In genomic region chr10:78342091-78342490, GRCm38 (mm10) we compare ENCODE assay signal across 19 mouse cellular contexts. TPM values are rescaled to one million over a fixed set of nuclear protein-coding genes. Genes with fewer than 3 reads are reported as not detected.
A peak's percentile ranks its signal among the peaks of the same experiment; 100 is the strongest.
DNase-seq lines count a peak whose midpoint lies in the region; ATAC-seq and TF ChIP-seq lines count a peak whose summit lies in the region.
"Had no signal": no experiment of that assay in that cellular context is flagged by ENCODE, and none has a peak within 500 bp of the region (broad histone marks: within the 10 kb centered on the region; RNA-seq: fewer than 3 reads in every experiment).

No protein-coding gene starts in this region.

- DNase-seq in liver, postnatal 0 days: no peak
- no peak for DNase-seq in liver, embryonic 11.5 days (ENCODE audit: low spot score)
- peak; percentile 47 for DNase-seq in NIH3T3 (ENCODE audit: low read depth)
- no peak for DNase-seq in T-cell, adult 2 months (ENCODE audit: low spot score)
- no peak for DNase-seq in testis, postnatal 14 days (ENCODE audit: low spot score)
- DNase-seq: adrenal gland, adult 8-10 months; adrenal gland, postnatal 14 days; adrenal gland, postnatal 36 days; B cell, adult 2 months; cerebellum, adult 11-12 months; cerebellum, adult 2 months; cerebellum, adult 9-10 months; cerebellum, postnatal 10 days; cerebellum, postnatal 25 days; forebrain, postnatal 0 days had no signal

- H3K36me3 ChIP-seq in liver, postnatal 0 days (replicated peaks; ENCODE audit: insufficient read depth, low read length): 0 out of 2 replicates have a peak, but pooled peaks cover 2% of the 10 kb centered on the region
- no peaks in the 10 kb centered on the region for H3K36me3 ChIP-seq in liver, embryonic 11.5 days (ENCODE audit: control insufficient read depth, insufficient read depth, low read length)
- H3K36me3 ChIP-seq: forebrain, embryonic 15.5 days had no signal

- no peak overlapping the region for H3K4me2 ChIP-seq in liver, postnatal 0 days (ENCODE audit: low read depth, low read length)
- H3K4me2 ChIP-seq in liver, embryonic 11.5 days: no peak overlapping the region
- H3K4me2 ChIP-seq: embryonic facial prominence, embryonic 13.5 days; forebrain, embryonic 13.5 days; forebrain, embryonic 15.5 days had no signal

- no peaks in the 10 kb centered on the region for H3K27me3 ChIP-seq in liver, postnatal 0 days (ENCODE audit: insufficient read depth, low read length)
- H3K27me3 ChIP-seq in liver, embryonic 11.5 days (replicated peaks; ENCODE audit: control insufficient read depth, insufficient read depth, low read length): no peaks in the 10 kb centered on the region
- H3K27me3 ChIP-seq: embryonic facial prominence, embryonic 13.5 days; forebrain, embryonic 13.5 days; forebrain, embryonic 15.5 days; Patski had no signal

- WGBS in liver, postnatal 0 days (ENCODE audit: insufficient replicate concordance): 90% methylated on average over 1 of the region's 1 CpGs
- 88% methylated on average over 1 of the region's 1 CpGs for WGBS in liver, embryonic 11.5 days

- no peaks in the 10 kb centered on the region for H3K9me3 ChIP-seq in liver, postnatal 0 days (ENCODE audit: low read length)
- no peaks in the 10 kb centered on the region for H3K9me3 ChIP-seq in liver, embryonic 11.5 days (ENCODE audit: control insufficient read depth, low read length)
- H3K9me3 ChIP-seq: embryonic facial prominence, embryonic 13.5 days; forebrain, embryonic 13.5 days; forebrain, embryonic 15.5 days had no signal

- no peak overlapping the region for H3K27ac ChIP-seq in liver, postnatal 0 days (ENCODE audit: low read depth)
- H3K27ac ChIP-seq in liver, embryonic 11.5 days (ENCODE audit: low read depth, low read length): no peak overlapping the region
- H3K27ac ChIP-seq: embryonic facial prominence, embryonic 13.5 days; forebrain, embryonic 13.5 days; forebrain, embryonic 15.5 days had no signal

- no peak for TF ChIP-seq CTCF in liver, postnatal 0 days (IDR thresholded peaks at IDR 0.05; ENCODE audit: low read depth)

- no peak for TF ChIP-seq EP300 in liver, postnatal 0 days (IDR thresholded peaks at IDR 0.05; ENCODE audit: low read depth)

- peaks cover 9% of the 10 kb centered on the region for H3K4me1 ChIP-seq in liver, postnatal 0 days (ENCODE audit: insufficient read depth)
- no peaks in the 10 kb centered on the region for H3K4me1 ChIP-seq in liver, embryonic 11.5 days (replicated peaks; ENCODE audit: control insufficient read depth, insufficient read depth, low read length)
- H3K4me1 ChIP-seq: forebrain, embryonic 13.5 days; forebrain, embryonic 15.5 days had no signal

- no peak overlapping the region for H3K4me3 ChIP-seq in liver, postnatal 0 days (ENCODE audit: low read depth, low read length)
- no peak overlapping the region for H3K4me3 ChIP-seq in liver, embryonic 11.5 days (ENCODE audit: low read depth, low read length)
- H3K4me3 ChIP-seq: embryonic facial prominence, embryonic 13.5 days; forebrain, embryonic 13.5 days; forebrain, embryonic 15.5 days had no signal

- ATAC-seq in liver, postnatal 0 days: peak; percentile 53
- ATAC-seq in liver, embryonic 11.5 days (replicated peaks; ENCODE audit: low FRiP score): no peak
- ATAC-seq: forebrain, embryonic 13.5 days; forebrain, embryonic 15.5 days; forebrain, postnatal 0 days; Patski had no signal

- no peak overlapping the region for H3K9ac ChIP-seq in liver, postnatal 0 days (replicated peaks)
- H3K9ac ChIP-seq in liver, embryonic 11.5 days (ENCODE audit: low read depth, low read length): no peak overlapping the region
- H3K9ac ChIP-seq: embryonic facial prominence, embryonic 13.5 days; forebrain, embryonic 13.5 days; forebrain, embryonic 15.5 days; forebrain, postnatal 0 days had no signal

RNA-seq across cellular contexts. Expression of gene Agpat3, which starts 10.2 kb away (rescaled TPM):
- 154 and 171 TPM in 2 replicates for polyA plus RNA-seq in liver, postnatal 0 days (2015; fragmentation: Nextera tagmentation; extraction: Ambion mirVana)
- 28.7 and 32.8 TPM in 2 replicates for polyA plus RNA-seq in liver, embryonic 11.5 days (2014; fragmentation: Nextera tagmentation; extraction: Ambion mirVana)
